Mouse (Mus musculus) G1E-ER4 (cell line): ENCODE measurements around the gene H2al1c. TPM values are rescaled to one million over a fixed set of nuclear protein-coding genes. Genes with fewer than 3 reads are reported as not detected.
"Not testable (repeated sequence)": the region's sequence is repeated elsewhere in the genome, so short reads cannot be mapped to it uniquely, and the experiment has no call there.

Experiments used
- GATA1 ChIP-seq: IDR thresholded peaks from one replicate; pipeline ENCODE4 v1.8.0; 2012; ENCODE audit warnings: low read length, inconsistent platforms
- polyA plus RNA-seq: library from polyadenylated mRNA; stranded (reverse); fragments of >175 nt; gene quantifications from 2 replicates; pipeline ENCODE4 v1.2.3, GENCODE M21; 2012

The H2al1c gene
- polyA plus RNA-seq, 1 experiment: not detected

DNA sequence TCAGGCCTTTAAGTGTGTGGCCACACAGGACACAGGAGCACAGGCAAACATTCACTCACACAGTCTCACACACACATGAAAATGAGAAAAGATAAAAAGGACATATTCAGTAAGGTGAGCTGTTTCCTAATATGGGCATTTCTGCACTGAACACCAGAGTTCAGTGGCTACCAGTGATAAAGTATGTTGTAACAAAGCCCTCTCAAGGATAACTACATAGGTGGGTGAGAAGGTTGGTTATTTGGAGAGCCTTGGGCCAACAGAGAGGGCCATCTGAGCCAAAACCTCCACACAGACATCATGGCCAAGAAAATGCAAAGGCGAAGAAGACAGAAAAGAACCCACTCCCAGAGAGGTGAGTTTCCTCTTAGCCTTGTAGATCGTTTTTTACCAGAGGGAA, 22.1 kb downstream of the H2al1c start, which contains the start of gene H2al1j:
H2al1j (plus strand) TSS at position 301 of the 400 bp plus-strand sequence.
- TF ChIP-seq GATA1: not testable (repeated sequence)

DNA sequence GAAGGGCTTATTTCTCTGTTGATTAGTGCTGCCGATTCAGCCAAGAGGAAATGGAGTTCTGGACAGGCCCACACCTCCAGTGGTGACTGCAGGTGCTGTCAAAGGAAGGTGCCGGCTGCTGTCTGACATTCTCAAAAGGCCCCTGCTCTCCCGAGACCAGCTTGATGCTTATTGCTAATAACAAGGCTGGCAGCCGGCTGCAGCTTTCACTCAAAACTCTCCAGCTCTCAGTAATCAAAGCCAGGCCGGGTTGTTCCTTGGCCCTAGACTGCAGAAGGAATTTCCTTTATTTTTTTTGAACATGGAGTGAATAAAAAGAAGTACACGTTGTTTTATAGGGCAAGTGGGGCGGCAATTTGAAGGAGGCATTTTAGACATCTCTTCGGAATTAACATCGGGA, 40.3 kb downstream of the H2al1c start:
- no peak for TF ChIP-seq GATA1

DNA sequence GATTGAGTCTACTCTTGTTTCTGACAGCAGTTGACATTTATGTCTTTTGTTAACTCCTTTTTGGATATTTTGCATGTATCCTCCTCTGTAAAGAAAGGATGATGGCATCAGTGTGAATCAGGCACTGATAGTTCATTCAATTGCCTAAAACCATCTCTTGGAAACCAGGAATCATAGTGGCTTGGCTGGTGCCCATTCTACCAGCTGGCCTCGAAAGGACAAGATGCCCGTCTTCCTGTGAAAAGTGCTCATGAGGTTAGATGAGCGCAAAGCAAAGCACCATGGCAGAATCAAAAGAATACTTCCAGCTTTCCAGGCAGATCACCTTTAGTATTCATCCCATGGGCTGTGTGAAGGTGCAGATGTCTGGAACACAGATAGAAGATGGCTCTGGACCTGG, 41.3 kb downstream of the H2al1c start:
- TF ChIP-seq GATA1: no peak

Other genes starting within 250 kb of the H2al1c start
- gene H2al1a, start 6.4 kb upstream of the H2al1c start, polyA plus RNA-seq: not detected in 2 replicates
- not detected in 2 replicates for gene H2al1b, start 3.2 kb upstream of the H2al1c start, polyA plus RNA-seq
- not detected in 2 replicates for gene H2al1d, start 3.2 kb downstream of the H2al1c start, polyA plus RNA-seq
- gene H2al1e, start 6.3 kb downstream of the H2al1c start, polyA plus RNA-seq: not detected in 2 replicates
- gene H2al1f, start 9.5 kb downstream of the H2al1c start, polyA plus RNA-seq: not detected in 2 replicates
- gene H2al1g, start 12.6 kb downstream of the H2al1c start, polyA plus RNA-seq: not detected in 2 replicates
- gene H2al1h, start 15.8 kb downstream of the H2al1c start, polyA plus RNA-seq: not detected in 2 replicates
- gene H2al1i, start 19.0 kb downstream of the H2al1c start, polyA plus RNA-seq: not detected in 2 replicates
- gene H2al1j, start 22.2 kb downstream of the H2al1c start, polyA plus RNA-seq: not detected in 2 replicates